Mouse (Mus musculus): ENCODE data around the gene Mxd1. TPM values are rescaled to one million over a fixed set of nuclear protein-coding genes. Genes with fewer than 3 reads are reported as not detected.

Gene Mxd1
- polyA plus RNA-seq, 1 experiment from 2014 or later, result 7.6 TPM

- H3K36me3 ChIP-seq (ENCODE audit: control insufficient read depth, insufficient read depth, low read length), result peaks cover 42% of the 10 kb centered on the region
- no peak overlapping the region for H3K9ac ChIP-seq (ENCODE audit: low read length)
- 78% methylated on average over 1 of the region's 1 CpGs for WGBS
- no peak for ATAC-seq (ENCODE audit: insufficient number of reproducible peaks, insufficient read depth, low FRiP score, low read depth)
- no peak overlapping the region for H3K4me3 ChIP-seq (ENCODE audit: control insufficient read depth in 1 of 2, insufficient read depth in 1 of 2, low read depth in 1 of 2, low read length in 2 of 2)
- no peaks in the 10 kb centered on the region for H3K27me3 ChIP-seq (ENCODE audit: control insufficient read depth, insufficient read depth, low read length)
- peaks cover 0 to 8% of the 10 kb centered on the region in 2 experiments; a peak in 2 of 4 replicates for H3K4me1 ChIP-seq (ENCODE audit: control insufficient read depth in 2 of 2, insufficient read depth in 2 of 2, low read length in 2 of 2)
- no peak overlapping the region for H3K27ac ChIP-seq (replicated peaks in 1 of 2; ENCODE audit: control insufficient read depth in 1 of 2, insufficient read depth in 1 of 2, low read depth in 2 of 2, low read length in 2 of 2)
- H3K9me3 ChIP-seq (ENCODE audit: control insufficient read depth, low read length), result no peaks in the 10 kb centered on the region
- H3K4me2 ChIP-seq (ENCODE audit: low read length), result no peak overlapping the region
Measured at GRCm38 (mm10) chr6:86686971-86687370, 18.0 kb upstream of the Mxd1 start.

- H3K27me3 ChIP-seq (ENCODE audit: control insufficient read depth, insufficient read depth, low read length), result no peaks in the 10 kb centered on the region
- peaks cover 44% of the 10 kb centered on the region for H3K36me3 ChIP-seq (ENCODE audit: control insufficient read depth, insufficient read depth, low read length)
- peak overlapping the region; percentile 78 to 97 for H3K4me3 ChIP-seq (ENCODE audit: control insufficient read depth in 1 of 2, insufficient read depth in 1 of 2, low read depth in 1 of 2, low read length in 2 of 2)
- peak overlapping the region; percentile 87 for H3K4me2 ChIP-seq (ENCODE audit: low read length)
- peaks cover 0 to 8% of the 10 kb centered on the region in 2 experiments; a peak in 2 of 4 replicates for H3K4me1 ChIP-seq (ENCODE audit: control insufficient read depth in 2 of 2, insufficient read depth in 2 of 2, low read length in 2 of 2)
- 35% methylated on average over 12 of the region's 12 CpGs for WGBS
- no peak for ATAC-seq (ENCODE audit: insufficient number of reproducible peaks, insufficient read depth, low FRiP score, low read depth)
- H3K9ac ChIP-seq (ENCODE audit: low read length), result peak overlapping the region; percentile 93
- peak overlapping the region; percentile 69 to 74 for H3K27ac ChIP-seq (replicated peaks in 1 of 2; ENCODE audit: control insufficient read depth in 1 of 2, insufficient read depth in 1 of 2, low read depth in 2 of 2, low read length in 2 of 2)
- no peaks in the 10 kb centered on the region for H3K9me3 ChIP-seq (ENCODE audit: control insufficient read depth, low read length)
Measured at GRCm38 (mm10) chr6:86684655-86685011, 15.7 kb upstream of the Mxd1 start.

- H3K27me3 ChIP-seq (ENCODE audit: control insufficient read depth, insufficient read depth, low read length), result no peaks in the 10 kb centered on the region
- peaks cover 44% of the 10 kb centered on the region for H3K36me3 ChIP-seq (ENCODE audit: control insufficient read depth, insufficient read depth, low read length)
- peak; percentile 75 for ATAC-seq (ENCODE audit: insufficient number of reproducible peaks, insufficient read depth, low FRiP score, low read depth)
- H3K9me3 ChIP-seq (ENCODE audit: control insufficient read depth, low read length), result no peaks in the 10 kb centered on the region
- peak within 1 kb of the TSS; percentile 69 to 74 for H3K27ac ChIP-seq (replicated peaks in 1 of 2; ENCODE audit: control insufficient read depth in 1 of 2, insufficient read depth in 1 of 2, low read depth in 2 of 2, low read length in 2 of 2)
- H3K4me2 ChIP-seq (ENCODE audit: low read length), result peak within 1 kb of the TSS; percentile 87
- WGBS, result 3% methylated on average over 36 of the region's 36 CpGs
- H3K9ac ChIP-seq (ENCODE audit: low read length), result peak within 1 kb of the TSS; percentile 93
- peaks cover 0 to 8% of the 10 kb centered on the region in 2 experiments; a peak in 2 of 4 replicates for H3K4me1 ChIP-seq (ENCODE audit: control insufficient read depth in 2 of 2, insufficient read depth in 2 of 2, low read length in 2 of 2)
- peak within 1 kb of the TSS; percentile 78 to 97 for H3K4me3 ChIP-seq (ENCODE audit: control insufficient read depth in 1 of 2, insufficient read depth in 1 of 2, low read depth in 1 of 2, low read length in 2 of 2)
Measured at GRCm38 (mm10) chr6:86683872-86684654, 15.1 kb upstream of the Mxd1 start, which contains the start of gene Snrnp27. TSS of gene Snrnp27 (minus strand) at chr6:86684522.

- H3K9ac ChIP-seq (ENCODE audit: low read length), result no peak overlapping the region
- H3K4me3 ChIP-seq (ENCODE audit: control insufficient read depth in 1 of 2, insufficient read depth in 1 of 2, low read depth in 1 of 2, low read length in 2 of 2), result no peak overlapping the region
- H3K27ac ChIP-seq (replicated peaks in 1 of 2; ENCODE audit: control insufficient read depth in 1 of 2, insufficient read depth in 1 of 2, low read depth in 2 of 2, low read length in 2 of 2), result no peak overlapping the region
- peaks cover 67% of the 10 kb centered on the region for H3K36me3 ChIP-seq (ENCODE audit: control insufficient read depth, insufficient read depth, low read length)
- no peak for ATAC-seq (ENCODE audit: insufficient number of reproducible peaks, insufficient read depth, low FRiP score, low read depth)
- H3K4me1 ChIP-seq (ENCODE audit: control insufficient read depth in 2 of 2, insufficient read depth in 2 of 2, low read length in 2 of 2), result peaks cover 0 to 8% of the 10 kb centered on the region in 2 experiments; a peak in 2 of 4 replicates
- H3K4me2 ChIP-seq (ENCODE audit: low read length), result no peak overlapping the region
- H3K9me3 ChIP-seq (ENCODE audit: control insufficient read depth, low read length), result no peaks in the 10 kb centered on the region
- 90% methylated on average over 3 of the region's 3 CpGs for WGBS
- H3K27me3 ChIP-seq (ENCODE audit: control insufficient read depth, insufficient read depth, low read length), result no peaks in the 10 kb centered on the region
Measured at GRCm38 (mm10) chr6:86681289-86681688, 12.3 kb upstream of the Mxd1 start.

- H3K9me3 ChIP-seq (ENCODE audit: control insufficient read depth, low read length), result no peaks in the 10 kb centered on the region
- ATAC-seq (ENCODE audit: insufficient number of reproducible peaks, insufficient read depth, low FRiP score, low read depth), result no peak
- no peak overlapping the region for H3K4me3 ChIP-seq (ENCODE audit: control insufficient read depth in 1 of 2, insufficient read depth in 1 of 2, low read depth in 1 of 2, low read length in 2 of 2)
- no peak overlapping the region for H3K4me2 ChIP-seq (ENCODE audit: low read length)
- H3K4me1 ChIP-seq (ENCODE audit: control insufficient read depth in 2 of 2, insufficient read depth in 2 of 2, low read length in 2 of 2), result peaks cover 0 to 3% of the 10 kb centered on the region in 2 experiments; a peak in 2 of 4 replicates
- peaks cover 96% of the 10 kb centered on the region for H3K36me3 ChIP-seq (ENCODE audit: control insufficient read depth, insufficient read depth, low read length)
- WGBS, result 89% methylated on average over 6 of the region's 6 CpGs
- no peaks in the 10 kb centered on the region for H3K27me3 ChIP-seq (ENCODE audit: control insufficient read depth, insufficient read depth, low read length)
- H3K9ac ChIP-seq (ENCODE audit: low read length), result no peak overlapping the region
- no peak overlapping the region for H3K27ac ChIP-seq (replicated peaks in 1 of 2; ENCODE audit: control insufficient read depth in 1 of 2, insufficient read depth in 1 of 2, low read depth in 2 of 2, low read length in 2 of 2)
Measured at GRCm38 (mm10) chr6:86678341-86678740, 9.4 kb upstream of the Mxd1 start.

- Histone ChIP-seq H3K4me3 (ENCODE audit: control insufficient read depth in 1 of 2, insufficient read depth in 1 of 2, low read depth in 1 of 2, low read length in 2 of 2) (no peak overlapping the region), H3K27ac (replicated peaks in 1 of 2; ENCODE audit: control insufficient read depth in 1 of 2, insufficient read depth in 1 of 2, low read depth in 2 of 2, low read length in 2 of 2) (no peak overlapping the region), H3K9ac (ENCODE audit: low read length) (no peak overlapping the region), H3K36me3 (ENCODE audit: control insufficient read depth, insufficient read depth, low read length) (peaks cover 53% of the 10 kb centered on the region), H3K27me3 (ENCODE audit: control insufficient read depth, insufficient read depth, low read length) (no peaks in the 10 kb centered on the region), H3K4me1 (ENCODE audit: control insufficient read depth in 2 of 2, insufficient read depth in 2 of 2, low read length in 2 of 2) (peaks cover 0 to 19% of the 10 kb centered on the region in 2 experiments; a peak in 2 of 4 replicates), H3K9me3 (ENCODE audit: control insufficient read depth, low read length) (no peaks in the 10 kb centered on the region), H3K4me2 (ENCODE audit: low read length) (no peak overlapping the region)
- WGBS, result 14% methylated on average over 2 of the region's 2 CpGs
- ATAC-seq (ENCODE audit: insufficient number of reproducible peaks, insufficient read depth, low FRiP score, low read depth), result no peak
Measured at GRCm38 (mm10) chr6:86670873-86671272, 1.9 kb upstream of the Mxd1 start.

- H3K9me3 ChIP-seq (ENCODE audit: control insufficient read depth, low read length), result no peaks in the 10 kb centered on the region
- WGBS, result under 1% methylated on average over 34 of the region's 37 CpGs
- H3K4me1 ChIP-seq (ENCODE audit: control insufficient read depth in 2 of 2, insufficient read depth in 2 of 2, low read length in 2 of 2), result peaks cover 0 to 19% of the 10 kb centered on the region in 2 experiments; a peak in 2 of 4 replicates
- H3K27ac ChIP-seq (replicated peaks in 1 of 2; ENCODE audit: control insufficient read depth in 1 of 2, insufficient read depth in 1 of 2, low read depth in 2 of 2, low read length in 2 of 2), result peak overlapping the region; percentile 20 to 64; a peak in 3 of 4 replicates
- peak overlapping the region; percentile 77 for H3K4me2 ChIP-seq (ENCODE audit: low read length)
- H3K9ac ChIP-seq (ENCODE audit: low read length), result peak overlapping the region; percentile 74
- H3K27me3 ChIP-seq (ENCODE audit: control insufficient read depth, insufficient read depth, low read length), result no peaks in the 10 kb centered on the region
- ATAC-seq (ENCODE audit: insufficient number of reproducible peaks, insufficient read depth, low FRiP score, low read depth), result peak; percentile 100
- peak overlapping the region; percentile 49 to 88 for H3K4me3 ChIP-seq (ENCODE audit: control insufficient read depth in 1 of 2, insufficient read depth in 1 of 2, low read depth in 1 of 2, low read length in 2 of 2)
- peaks cover 38% of the 10 kb centered on the region for H3K36me3 ChIP-seq (ENCODE audit: control insufficient read depth, insufficient read depth, low read length)
Measured at GRCm38 (mm10) chr6:86669240-86669727, 323 bp upstream of the Mxd1 start.

Measured in heart, embryonic 14.5 days (tissue).